Mouse (Mus musculus) stomach, postnatal 0 days (tissue): Measurements from ENCODE around the gene Gm8797. TPM values are rescaled to one million over a fixed set of nuclear protein-coding genes. Genes with fewer than 3 reads are reported as not detected.
A peak's percentile ranks its signal among the peaks of the same experiment; 100 is the strongest.
"Not testable (repeated sequence)": the region's sequence is repeated elsewhere in the genome, so short reads cannot be mapped to it uniquely, and the experiment has no call there.

Source experiments
- ATAC-seq: fragments of 200-750 bp; cut with Nextera tagmentation; 2 replicates; pipeline ENCODE4 v1.8.0; 2017; ENCODE audit not compliant: low FRiP score, low TSS enrichment
- DNase-seq: peaks from one replicate; pipeline ENCODE4 v3.0.0-alpha.2; 2016; ENCODE audit warnings: low spot score
- H3K27ac ChIP-seq: fragments of 300-500 bp; sonication (generic); replicated peaks from 2 replicates; pipeline ENCODE4 v1.5.1; 2014; ENCODE audit warnings: mild to moderate bottlenecking, control low read depth
- H3K27me3 ChIP-seq: fragments of 300-500 bp; sonication (generic); 2 replicates; pipeline ENCODE4 v1.6.1; 2014; ENCODE audit warnings: low read length; ENCODE audit not compliant: control insufficient read depth, insufficient read depth
- H3K36me3 ChIP-seq: fragments of 300-500 bp; sonication (generic); 2 replicates; pipeline ENCODE4 v1.6.1; 2014; ENCODE audit warnings: low read length, mixed read lengths; ENCODE audit not compliant: control insufficient read depth, insufficient read depth
- H3K4me1 ChIP-seq: fragments of 300-500 bp; sonication (generic); replicated peaks from 2 replicates; pipeline ENCODE4 v1.6.1; 2014; ENCODE audit warnings: antibody characterized with exemption; ENCODE audit not compliant: control insufficient read depth, insufficient read depth
- H3K4me2 ChIP-seq: fragments of 300-500 bp; sonication (generic); replicated peaks from 2 replicates; pipeline ENCODE4 v1.6.1; 2014; ENCODE audit warnings: low read depth, mild to moderate bottlenecking, control low read depth, moderate library complexity
- H3K4me3 ChIP-seq: fragments of 300-500 bp; sonication (generic); 2 replicates; pipeline ENCODE4 v1.5.1; 2014; ENCODE audit warnings: low read depth, low read length, control low read depth
- H3K9ac ChIP-seq: fragments of 300-500 bp; sonication (generic); 2 replicates; pipeline ENCODE4 v1.6.1; 2014; ENCODE audit warnings: mild to moderate bottlenecking, low read length, control low read depth, mixed read lengths
- H3K9me3 ChIP-seq: fragments of 300-500 bp; sonication (generic); 2 replicates; pipeline ENCODE4 v1.6.1; 2016; ENCODE audit warnings: low read length; ENCODE audit not compliant: control insufficient read depth
- CTCF ChIP-seq: IDR thresholded peaks from 2 replicates; pipeline ENCODE4 v1.5.1; 2016; ENCODE audit warnings: antibody characterized with exemption, low read depth, mild to moderate bottlenecking, moderate library complexity
- EP300 ChIP-seq: optimal IDR thresholded peaks from 2 replicates; pipeline ENCODE3; 2016; ENCODE audit warnings: antibody characterized with exemption
- WGBS: fragments of 180-500 bp; shearing (Covaris S2); extraction: QIAGEN DNeasy Blood & Tissue Kit; methylation state at CpG from one replicate; pipeline ENCODE4 v1.1.7; 2014; 5-methylcytosine and 5-hydroxymethylcytosine counted together
- polyA plus RNA-seq: library from polyadenylated mRNA; unstranded; fragments of >200 nt; fragmentation: Nextera tagmentation; extraction: Ambion mirVana; gene quantifications from 2 replicates; pipeline ENCODE4 v1.2.1, GENCODE M21; 2015

Gene Gm8797
- polyA plus RNA-seq, result 13.3 and 13.9 TPM in 2 replicates

DNA sequence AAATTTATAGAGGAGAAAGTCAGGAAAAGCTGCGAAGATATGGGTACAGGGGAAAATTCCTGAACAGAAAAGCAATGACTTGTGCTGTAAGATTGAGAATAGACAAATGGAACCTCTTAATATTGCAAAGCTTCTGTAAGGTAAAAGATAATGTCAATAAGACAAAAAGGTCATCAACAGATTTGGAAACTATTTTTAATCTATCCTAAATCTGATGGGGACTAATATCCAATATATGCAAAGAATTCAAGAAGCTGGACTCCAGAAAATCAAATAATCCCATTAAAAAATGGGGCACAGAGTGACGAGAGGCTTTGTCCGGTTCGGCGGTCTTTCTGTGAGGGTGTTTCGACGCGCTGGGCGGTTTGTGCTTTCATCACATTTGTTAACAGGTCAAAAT lies at the start of gene Gm8797:
TSS of gene Gm8797 (plus strand) at position 301 of the 400 bp plus-strand sequence.
- WGBS, result 90% methylated on average over 9 of the region's 9 CpGs
- H3K27ac ChIP-seq, ATAC-seq: not testable (repeated sequence)

DNA sequence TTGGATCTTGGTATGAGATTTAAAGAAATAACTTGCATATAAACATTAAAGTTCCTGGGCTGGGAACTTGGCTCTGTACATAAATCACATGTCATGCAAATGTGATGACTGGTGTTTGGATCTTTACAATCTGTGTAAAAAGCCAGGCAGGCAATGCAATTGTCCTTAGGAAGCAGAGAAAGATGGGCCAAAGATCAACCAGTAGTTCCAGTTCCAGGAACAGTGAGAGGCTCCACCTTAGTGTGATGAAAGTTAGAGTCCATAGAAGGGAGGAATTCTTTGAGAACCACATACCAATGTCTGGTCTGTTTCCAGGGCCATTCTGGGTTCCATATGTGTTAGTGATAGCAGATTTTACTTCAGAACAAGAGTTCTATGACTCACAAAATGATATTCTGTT lies 36.1 kb upstream of the Gm8797 start:
- no peaks in the 10 kb centered on the region for H3K9me3 ChIP-seq
- DNase-seq, result no peak
- no peak for ATAC-seq

More for the DNA sequence above, at the start of gene Gm8797:
- not testable (repeated sequence) for H3K9me3 ChIP-seq, H3K4me2 ChIP-seq, H3K27me3 ChIP-seq, H3K9ac ChIP-seq, DNase-seq, H3K4me1 ChIP-seq, H3K36me3 ChIP-seq, H3K4me3 ChIP-seq

DNA sequence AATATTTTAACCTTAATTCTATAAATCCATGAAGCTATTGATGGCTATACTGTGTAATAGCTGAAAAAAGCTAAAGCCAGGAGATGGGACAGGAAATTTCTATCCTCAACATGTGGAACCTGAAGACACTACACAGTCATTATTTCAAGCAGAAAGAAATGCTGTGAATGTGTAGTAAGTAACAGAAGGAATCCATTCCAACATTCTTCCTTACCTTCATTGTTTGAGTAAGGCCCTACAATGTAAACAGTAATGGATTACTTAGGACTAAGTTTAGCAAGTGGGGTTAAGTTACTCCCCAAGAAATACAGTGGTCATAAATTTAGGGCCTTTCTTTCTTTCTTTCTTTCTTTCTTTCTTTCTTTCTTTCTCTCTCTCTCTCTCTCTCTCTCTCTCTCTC lies 17.7 kb upstream of the Gm8797 start:
- no peak overlapping the region for H3K4me3 ChIP-seq
- no peaks in the 10 kb centered on the region for H3K27me3 ChIP-seq
- DNase-seq (no peak), ATAC-seq (no peak)
- no peaks in the 10 kb centered on the region for H3K9me3 ChIP-seq
- H3K27ac ChIP-seq, result no peak overlapping the region
- H3K4me1 ChIP-seq, result no peaks in the 10 kb centered on the region
- H3K36me3 ChIP-seq, result no peaks in the 10 kb centered on the region
- H3K9ac ChIP-seq, result no peak overlapping the region
- no peak for TF ChIP-seq EP300
- TF ChIP-seq CTCF, result no peak
- H3K4me2 ChIP-seq, result no peak overlapping the region

More for the DNA sequence above, 36.1 kb upstream of the Gm8797 start:
- Histone ChIP-seq H3K27ac (no peak overlapping the region), H3K27me3 (no peaks in the 10 kb centered on the region), H3K4me1 (no peaks in the 10 kb centered on the region), H3K36me3 (no peaks in the 10 kb centered on the region), H3K9ac (no peak overlapping the region), H3K4me3 (no peak overlapping the region), H3K4me2 (no peak overlapping the region)
- no peak for TF ChIP-seq EP300

DNA sequence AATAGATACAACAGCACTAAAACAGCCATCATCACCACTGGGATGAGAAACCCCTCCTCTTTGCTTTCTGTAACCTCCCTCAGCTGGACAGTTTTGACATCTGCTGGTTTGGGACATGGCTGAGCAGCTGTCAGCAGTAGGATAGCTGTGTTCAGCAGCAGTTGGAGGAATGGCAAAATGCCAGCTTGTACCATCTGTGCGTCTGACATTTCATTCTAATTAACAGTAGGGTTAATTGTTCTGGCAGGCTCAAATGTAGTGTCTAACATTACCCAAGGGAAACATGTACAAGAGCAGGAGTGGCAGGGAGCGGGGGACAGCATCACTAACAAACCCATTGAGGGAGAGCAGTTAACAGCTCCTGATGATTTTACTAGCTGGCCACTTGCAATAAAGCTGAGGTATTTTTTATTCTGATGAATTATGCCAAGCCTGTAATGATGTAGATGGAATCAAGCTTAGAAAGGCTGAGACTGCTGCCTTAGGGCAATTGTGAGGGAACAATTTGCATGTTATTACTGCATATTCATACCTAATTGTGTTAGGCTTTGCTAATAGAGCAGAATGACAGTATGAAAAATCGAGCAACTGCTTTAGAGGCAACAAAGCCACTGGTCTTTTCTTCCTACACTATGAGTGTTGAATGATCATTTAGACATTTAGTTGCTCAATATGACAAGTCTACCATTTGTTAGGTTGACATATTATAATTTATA lies 4.3 kb downstream of the Gm8797 start:
- H3K27ac ChIP-seq, result no peak overlapping the region
- H3K4me1 ChIP-seq, result no peaks in the 10 kb centered on the region
- WGBS, result 50% methylated on average over 3 of the region's 3 CpGs
- H3K4me3 ChIP-seq, result no peak overlapping the region
- H3K27me3 ChIP-seq, result no peaks in the 10 kb centered on the region
- ATAC-seq, result no peak
- H3K4me2 ChIP-seq, result no peak overlapping the region
- H3K36me3 ChIP-seq, result no peaks in the 10 kb centered on the region
- TF ChIP-seq CTCF (no peak), EP300 (no peak)
- H3K9ac ChIP-seq, result no peak overlapping the region
- no peaks in the 10 kb centered on the region for H3K9me3 ChIP-seq
- peak; percentile 12 for DNase-seq

DNA sequence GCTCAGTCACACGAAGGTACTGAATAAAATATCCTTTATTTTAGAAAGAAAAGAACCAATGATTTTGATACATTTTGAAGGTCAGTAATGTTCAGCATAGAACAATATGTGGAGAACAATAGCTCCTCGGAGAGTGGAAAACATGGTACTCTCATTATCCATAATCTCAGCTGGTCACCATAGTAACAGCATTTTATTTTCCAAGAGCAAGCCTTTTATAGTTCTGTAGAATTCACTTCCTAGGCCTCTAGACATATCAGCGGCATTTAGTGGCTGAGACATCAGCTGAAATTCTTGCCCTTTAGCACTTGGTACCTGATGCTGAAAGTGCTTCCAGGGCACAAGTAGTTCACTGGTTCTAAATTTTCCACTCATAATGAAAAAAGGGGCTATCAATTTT lies 15.7 kb downstream of the Gm8797 start:
- Histone ChIP-seq H3K4me2 (no peak overlapping the region), H3K4me1 (no peaks in the 10 kb centered on the region), H3K9me3 (no peaks in the 10 kb centered on the region), H3K27ac (no peak overlapping the region), H3K36me3 (no peaks in the 10 kb centered on the region), H3K27me3 (no peaks in the 10 kb centered on the region), H3K9ac (no peak overlapping the region), H3K4me3 (no peak overlapping the region)
- 82% methylated on average over 3 of the region's 3 CpGs for WGBS
- ATAC-seq (no peak), DNase-seq (no peak)
- no peak for TF ChIP-seq EP300

DNA sequence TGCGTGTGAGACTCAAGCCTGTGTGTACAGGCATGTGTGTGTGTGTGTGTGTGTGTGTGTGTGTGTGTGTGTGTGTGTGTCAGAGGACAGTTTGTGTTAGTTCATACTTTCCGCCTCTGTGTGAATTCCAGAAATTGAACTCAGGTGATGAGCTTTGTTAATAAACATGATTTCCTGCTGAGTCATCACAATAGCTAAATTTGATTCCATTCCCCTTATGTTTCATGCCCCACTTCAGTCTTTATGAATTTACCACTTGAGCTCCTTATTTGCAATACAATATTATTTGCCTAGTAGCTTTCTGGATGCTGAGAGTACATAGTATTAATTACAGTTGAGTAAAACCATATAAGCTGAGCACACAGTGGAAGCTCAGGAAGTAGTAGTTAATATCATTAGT lies 26.3 kb downstream of the Gm8797 start:
- no peak overlapping the region for H3K27ac ChIP-seq
- WGBS, result 81% methylated on average over 2 of the region's 2 CpGs
- TF ChIP-seq CTCF, result no peak
- TF ChIP-seq EP300, result no peak
- no peak overlapping the region for H3K4me3 ChIP-seq
- no peak overlapping the region for H3K4me2 ChIP-seq
- H3K9me3 ChIP-seq, result no peaks in the 10 kb centered on the region
- DNase-seq, result no peak
- H3K9ac ChIP-seq, result no peak overlapping the region
- no peaks in the 10 kb centered on the region for H3K4me1 ChIP-seq
- no peaks in the 10 kb centered on the region for H3K36me3 ChIP-seq
- ATAC-seq, result no peak
- H3K27me3 ChIP-seq, result no peaks in the 10 kb centered on the region
